ENCODE assay signal across 10 mouse cellular contexts in the genomic region with DNA sequence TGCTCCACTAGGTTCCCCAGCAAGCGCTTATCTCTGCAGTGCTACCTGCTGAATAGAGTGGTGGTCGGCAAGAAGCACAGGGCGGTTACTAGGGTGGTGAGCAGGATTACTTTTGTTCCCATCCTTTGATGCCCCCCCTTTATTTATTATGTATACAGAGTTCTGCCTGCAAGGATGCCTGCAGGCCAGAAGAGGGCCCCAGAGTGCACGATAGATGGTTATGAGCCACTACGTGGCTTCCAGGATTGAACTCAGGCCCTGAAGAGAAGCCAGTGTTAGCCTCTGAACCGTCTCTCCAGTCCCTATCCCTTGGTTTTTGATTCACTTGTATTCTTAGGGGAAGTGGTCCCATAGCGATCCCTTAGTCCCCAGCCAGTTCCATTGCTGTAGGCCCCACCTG. TPM values are rescaled to one million over a fixed set of nuclear protein-coding genes. Genes with fewer than 3 reads are reported as not detected.
DNase-seq lines count a peak whose midpoint lies in the region; ATAC-seq and TF ChIP-seq lines count a peak whose summit lies in the region.
"Had no signal": no experiment of that assay in that cellular context is flagged by ENCODE, and none has a peak within 500 bp of the region (broad histone marks: within the 10 kb centered on the region; RNA-seq: fewer than 3 reads in every experiment).

No protein-coding gene starts in this region.

- no peak overlapping the region for H3K4me2 ChIP-seq in midbrain, postnatal 0 days (ENCODE audit: low read depth, low read length, poor library complexity, severe bottlenecking)
- H3K4me2 ChIP-seq: neural tube, embryonic 13.5 days had no signal

- no peak overlapping the region for H3K9ac ChIP-seq in midbrain, postnatal 0 days (replicated peaks; ENCODE audit: low read length, poor library complexity, severe bottlenecking)
- H3K9ac ChIP-seq: neural tube, embryonic 13.5 days had no signal

- no peaks in the 10 kb centered on the region for H3K36me3 ChIP-seq in midbrain, postnatal 0 days (ENCODE audit: insufficient read depth, low read length)
- peaks cover 8% of the 10 kb centered on the region for H3K36me3 ChIP-seq in midbrain, embryonic 10.5 days
- H3K36me3 ChIP-seq: neural tube, embryonic 13.5 days had no signal

- no peak overlapping the region for H3K27ac ChIP-seq in gastrocnemius, adult 2 months
- no peak overlapping the region for H3K27ac ChIP-seq in midbrain, postnatal 0 days (ENCODE audit: low read depth, low read length)
- H3K27ac ChIP-seq in midbrain, embryonic 10.5 days (replicated peaks) = no peak overlapping the region
- H3K27ac ChIP-seq: neural tube, embryonic 13.5 days had no signal

- H3K4me3 ChIP-seq in gastrocnemius, adult 2 months = no peak overlapping the region
- H3K4me3 ChIP-seq in midbrain, postnatal 0 days (ENCODE audit: low read depth, low read length) = no peak overlapping the region
- no peak overlapping the region for H3K4me3 ChIP-seq in midbrain, embryonic 10.5 days
- H3K4me3 ChIP-seq: neural tube, embryonic 13.5 days had no signal

- H3K9me3 ChIP-seq in midbrain, postnatal 0 days (ENCODE audit: low read length) = no peaks in the 10 kb centered on the region
- no peaks in the 10 kb centered on the region for H3K9me3 ChIP-seq in midbrain, embryonic 10.5 days (replicated peaks)
- H3K9me3 ChIP-seq: neural tube, embryonic 13.5 days had no signal

- peak; percentile 38 for TF ChIP-seq CTCF in gastrocnemius, adult 2 months (IDR thresholded peaks at IDR 0.05)
- 0 out of 2 replicates have a peak, but pooled peaks have one; percentile 33 for TF ChIP-seq CTCF in midbrain, postnatal 0 days (IDR thresholded peaks at IDR 0.05)

- ATAC-seq in midbrain, postnatal 0 days (ENCODE audit: low FRiP score) = no peak
- ATAC-seq in granulocyte monocyte progenitor cell, adult 5-6 weeks (replicated peaks; ENCODE audit: poor library complexity, severe bottlenecking) = peak; percentile 70

- H3K27me3 ChIP-seq in midbrain, postnatal 0 days (ENCODE audit: insufficient read depth, low read length) = no peaks in the 10 kb centered on the region
- H3K27me3 ChIP-seq in midbrain, embryonic 10.5 days (ENCODE audit: low read depth, poor library complexity, severe bottlenecking) = no peaks in the 10 kb centered on the region
- H3K27me3 ChIP-seq: neural tube, embryonic 13.5 days had no signal

- no peaks in the 10 kb centered on the region for H3K4me1 ChIP-seq in midbrain, postnatal 0 days (ENCODE audit: insufficient read depth, low read length)
- H3K4me1 ChIP-seq in midbrain, embryonic 10.5 days = 0 out of 2 replicates have a peak, but pooled peaks cover 4% of the 10 kb centered on the region
- H3K4me1 ChIP-seq: neural tube, embryonic 13.5 days had no signal

- DNase-seq in gastrocnemius, adult 2 months = no peak
- no peak for DNase-seq in gastrocnemius, postnatal 4 days (ENCODE audit: low spot score in 2 of 2)
- no peak for DNase-seq in midbrain, postnatal 0 days (ENCODE audit: low spot score)
- DNase-seq in midbrain, embryonic 10.5 days (ENCODE audit: low spot score) = no peak
- DNase-seq in thymus, postnatal 4 days = peak; percentile 65
- no peak for DNase-seq in left cerebral cortex, adult 18-20 months (ENCODE audit: low spot score in 2 of 2)
- DNase-seq in heart, postnatal 36 days = no peak
- DNase-seq: cerebellum, adult 11 months had no signal

- WGBS in midbrain, postnatal 0 days = 70% methylated on average over 7 of the region's 7 CpGs
- WGBS in midbrain, embryonic 10.5 days = 78% methylated on average over 7 of the region's 7 CpGs

- intact Hi-C loops in gastrocnemius, adult 2 months (cut with DNase I) = no loop called here
- intact Hi-C loops in heart, postnatal 36 days (cut with DNase I) = no loop called here

RNA-seq across cellular contexts. Expression of a gene that starts 25.5 kb away (rescaled TPM):
- total RNA-seq in gastrocnemius, adult 2 months (2021) = not detected
- 1 to 10 TPM; 3.6 to 4.2 TPM for total RNA-seq in gastrocnemius, postnatal 4 days (2021)
- 1.0 and 3.9 TPM in 2 replicates for total RNA-seq in midbrain, postnatal 0 days (2014; rRNA removed)
- 0.44 and 0.64 TPM in 2 replicates for polyA plus RNA-seq in midbrain, postnatal 0 days (2015; fragmentation: Nextera tagmentation; extraction: Ambion mirVana)
- polyA plus RNA-seq in midbrain, embryonic 10.5 days (2016; fragmentation: Nextera tagmentation; extraction: Ambion mirVana) = 18.8 and 18.9 TPM in 2 replicates
- total RNA-seq in granulocyte monocyte progenitor cell, adult 5-6 weeks (2014; fragmentation: Nextera tagmentation) = 8.9 and 16.0 TPM in 2 replicates
- 29.1 and 29.3 TPM in 2 replicates for total RNA-seq in granulocyte monocyte progenitor cell, adult 5-6 weeks (2017)
- total RNA-seq in left cerebral cortex, adult 18-20 months (2021) = under 1 TPM; 0.14 to 0.26 TPM
- total RNA-seq in heart, postnatal 36 days (2021) = under 1 TPM; 0.22 to 0.46 TPM
